Mouse (Mus musculus) NIH3T3 (cell line): Measurements from ENCODE around the gene Cd47.

Experiments
- DNase-seq: peaks from one replicate; pipeline ENCODE4 v3.0.0-alpha.2; 2012; ENCODE audit warnings: low read depth

The Cd47 gene

DNA sequence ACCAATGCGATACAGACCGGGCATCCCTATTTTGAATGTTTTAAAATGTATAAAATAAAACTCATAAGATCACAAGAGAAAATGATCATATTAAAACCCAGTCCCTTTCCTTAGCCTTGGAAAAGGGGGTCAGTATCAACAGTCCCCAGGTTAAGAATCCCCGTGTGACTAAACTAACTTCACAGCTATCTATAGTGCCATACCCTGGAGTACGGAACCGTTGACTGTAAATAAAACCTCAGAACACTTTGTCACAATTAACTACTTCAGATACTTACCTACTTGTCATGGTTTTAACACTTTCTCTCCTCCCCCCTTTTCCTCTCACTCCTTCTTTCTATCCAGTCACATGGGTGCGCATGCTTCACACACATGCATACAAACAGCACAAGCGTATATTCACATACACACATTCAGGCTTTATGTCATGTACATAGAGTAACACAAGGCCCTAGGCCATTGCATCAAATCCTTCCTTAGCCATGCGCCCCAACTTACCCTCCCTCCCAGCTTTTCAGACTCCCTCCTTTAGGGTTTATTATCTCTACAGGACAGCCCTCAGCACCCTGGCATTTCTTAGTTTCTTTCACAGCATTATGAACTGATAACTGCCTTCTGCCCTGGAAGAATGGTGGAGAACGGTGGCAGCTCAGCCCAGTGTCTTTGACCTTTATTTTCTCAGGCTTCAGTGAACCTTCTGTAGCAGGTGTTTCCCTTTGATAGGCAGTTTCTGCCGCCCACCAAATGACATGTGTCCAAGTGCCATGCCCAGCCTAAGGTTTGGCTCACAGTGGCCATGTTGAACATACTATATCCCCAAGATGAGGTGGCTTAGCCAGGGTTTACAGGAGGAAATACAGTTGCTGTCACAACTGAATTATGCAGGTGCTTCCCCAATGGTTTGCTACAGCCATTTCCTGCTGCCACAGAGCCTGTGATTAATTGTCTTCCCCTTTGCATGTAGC lies at the start of gene Cd47:
Gene Cd47 (plus strand): TSS at position 937 of the 965 bp plus-strand sequence.
- DNase-seq, result no peak

DNA sequence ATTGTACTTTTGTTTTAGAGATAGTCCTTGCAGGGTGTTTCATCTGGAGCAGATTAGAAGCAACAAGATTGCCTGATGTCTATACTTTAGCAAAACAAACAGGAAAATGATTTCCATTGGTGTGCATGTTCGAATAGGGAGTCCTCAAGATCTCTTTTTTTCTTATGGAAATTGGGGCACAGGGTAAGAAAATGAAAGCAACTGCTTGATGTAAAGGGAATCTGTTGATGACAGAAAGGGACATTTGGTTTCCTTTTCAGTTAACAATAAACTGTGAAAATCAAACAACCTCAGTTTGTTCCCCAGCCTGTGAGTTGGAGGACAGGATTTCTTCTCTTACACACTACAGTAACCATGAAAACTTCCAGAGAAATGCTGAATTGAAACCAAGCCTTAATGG lies 47.4 kb upstream of the Cd47 start:
- DNase-seq, result no peak

DNA sequence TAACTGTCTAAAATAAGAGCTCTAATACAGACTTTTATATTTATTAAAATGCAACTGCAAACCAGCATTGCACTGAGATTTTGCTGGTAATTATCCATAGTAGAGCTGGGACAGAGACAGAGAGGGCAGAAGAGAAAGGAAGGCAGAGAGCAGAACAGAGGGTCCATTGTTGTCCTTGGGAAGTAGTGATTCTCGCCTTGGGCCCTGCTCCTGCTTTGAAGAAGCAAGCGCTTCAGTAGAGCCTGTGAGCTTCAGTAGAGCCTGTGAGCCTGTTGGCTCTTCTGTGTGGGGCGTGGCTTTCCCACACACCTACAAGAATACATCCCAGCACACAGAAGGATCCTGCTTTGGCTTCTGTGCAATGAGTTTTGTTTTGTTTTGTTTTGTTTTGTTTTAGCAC lies 47.0 kb upstream of the Cd47 start:
- no peak for DNase-seq

DNA sequence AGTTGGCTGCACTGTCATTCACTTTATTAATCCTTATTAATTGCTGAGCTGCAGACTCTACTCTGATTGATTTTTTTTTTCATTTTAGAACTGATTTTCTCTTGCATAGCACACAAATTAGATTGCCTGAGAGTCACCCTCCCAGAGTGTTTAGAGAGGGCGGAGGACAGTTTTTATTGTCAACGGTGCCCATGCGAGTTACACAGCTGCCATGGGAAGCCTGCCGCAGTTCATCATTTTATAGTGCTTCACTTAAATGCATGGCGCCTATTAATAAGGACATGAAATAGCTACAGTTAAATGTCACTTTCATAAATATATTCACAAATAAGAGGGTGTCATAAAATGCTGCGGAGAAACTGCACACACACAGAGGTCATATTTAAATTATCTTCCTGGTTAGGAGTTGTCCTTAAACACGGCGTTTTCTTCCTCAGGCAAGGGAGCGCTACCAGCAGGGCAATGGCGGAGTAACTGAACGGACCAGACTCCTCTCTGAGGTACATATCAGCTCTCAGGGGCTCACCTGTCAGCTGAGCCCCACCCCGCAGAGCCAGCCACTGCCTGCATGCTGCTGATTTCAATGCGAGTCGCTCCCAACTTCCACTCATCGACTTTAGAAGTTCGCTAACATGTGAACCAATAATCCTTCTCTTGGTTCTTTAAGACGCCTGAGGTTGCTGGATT lies 39.7 kb upstream of the Cd47 start:
- DNase-seq, result no peak

DNA sequence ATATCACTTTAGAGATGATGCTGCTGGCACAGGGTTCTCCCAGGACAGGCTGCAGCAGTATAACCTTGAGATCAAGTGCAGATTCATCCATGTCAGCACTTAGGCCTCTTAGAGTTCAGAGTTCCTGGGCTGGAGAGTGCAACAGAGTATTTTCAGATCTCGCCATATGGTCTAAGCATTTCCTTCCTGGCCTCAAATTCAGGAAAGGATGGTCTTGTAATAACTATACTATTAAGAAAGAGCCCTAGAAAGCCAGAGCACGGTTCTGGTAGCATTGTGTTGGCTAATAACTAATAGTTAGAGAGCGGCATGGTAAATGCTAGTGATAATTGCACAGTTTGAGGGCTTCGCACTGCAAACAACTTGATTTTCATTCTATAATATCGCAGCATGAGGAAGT lies 38.4 kb upstream of the Cd47 start:
- no peak for DNase-seq

DNA sequence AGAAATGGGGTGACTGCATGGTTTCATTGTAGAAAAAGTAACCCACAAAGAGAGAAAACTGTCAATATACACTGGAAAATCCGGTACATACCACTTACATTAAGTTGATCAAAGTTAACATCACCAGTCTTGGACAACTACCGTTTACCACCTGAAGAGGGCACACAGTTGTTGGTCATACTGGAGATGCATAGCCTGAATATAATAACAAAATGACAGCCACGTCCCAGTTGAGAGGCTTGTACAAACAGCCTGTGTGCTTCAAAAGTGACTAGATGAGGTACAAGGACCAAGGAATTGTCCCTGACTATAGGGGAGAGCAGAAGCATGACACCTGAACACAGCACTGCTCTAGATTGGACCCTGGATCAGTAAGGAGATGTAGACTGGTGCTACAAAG lies 34.0 kb upstream of the Cd47 start:
- peak; percentile 56 for DNase-seq

DNA sequence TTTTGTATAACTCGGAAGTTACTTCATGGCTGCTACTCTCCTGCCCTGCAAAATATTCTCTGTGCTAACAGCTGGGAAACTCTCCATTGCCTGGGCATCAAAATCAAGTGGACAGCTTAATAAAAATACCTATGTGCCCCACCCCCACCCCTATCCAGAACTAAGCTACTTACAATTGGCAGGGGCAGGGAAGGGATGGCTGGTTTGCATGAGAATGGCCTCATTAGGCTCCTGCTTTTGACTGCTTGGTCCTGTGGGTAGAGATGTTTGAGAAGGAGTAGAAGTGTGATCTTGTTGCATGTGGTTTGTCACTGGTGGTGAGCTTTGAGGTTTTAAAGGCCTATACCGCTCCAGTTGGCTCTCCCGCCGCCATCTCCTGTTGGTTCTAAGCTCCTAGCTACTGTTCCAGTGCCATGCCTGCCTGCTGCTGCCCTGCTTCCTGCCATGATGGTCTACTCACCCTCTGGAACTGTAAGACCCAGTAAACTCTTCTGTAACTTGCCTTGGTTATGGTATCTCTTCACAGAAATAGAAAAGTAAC lies 31.8 kb upstream of the Cd47 start:
- DNase-seq, result no peak

DNA sequence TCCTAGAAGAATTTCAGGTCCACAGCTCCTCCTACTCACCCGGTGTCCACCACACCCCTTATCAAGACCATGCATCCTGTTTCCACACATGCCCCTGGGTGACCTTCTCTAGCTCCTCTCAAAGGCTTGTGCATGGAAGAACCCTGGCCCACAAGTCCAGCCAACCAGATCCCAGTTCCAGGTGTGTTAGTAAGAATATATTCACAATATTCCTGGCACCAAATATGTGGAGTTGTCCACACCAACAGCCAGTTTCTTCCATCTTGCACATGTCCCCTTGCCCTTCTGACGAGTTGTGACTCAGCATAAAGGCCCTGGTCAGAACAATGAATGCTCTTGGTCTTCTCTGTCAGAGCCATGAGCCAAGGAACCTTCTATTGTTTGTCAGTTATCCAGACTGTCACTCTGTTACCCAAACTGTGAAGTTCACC lies 30.5 kb upstream of the Cd47 start:
- no peak for DNase-seq

DNA sequence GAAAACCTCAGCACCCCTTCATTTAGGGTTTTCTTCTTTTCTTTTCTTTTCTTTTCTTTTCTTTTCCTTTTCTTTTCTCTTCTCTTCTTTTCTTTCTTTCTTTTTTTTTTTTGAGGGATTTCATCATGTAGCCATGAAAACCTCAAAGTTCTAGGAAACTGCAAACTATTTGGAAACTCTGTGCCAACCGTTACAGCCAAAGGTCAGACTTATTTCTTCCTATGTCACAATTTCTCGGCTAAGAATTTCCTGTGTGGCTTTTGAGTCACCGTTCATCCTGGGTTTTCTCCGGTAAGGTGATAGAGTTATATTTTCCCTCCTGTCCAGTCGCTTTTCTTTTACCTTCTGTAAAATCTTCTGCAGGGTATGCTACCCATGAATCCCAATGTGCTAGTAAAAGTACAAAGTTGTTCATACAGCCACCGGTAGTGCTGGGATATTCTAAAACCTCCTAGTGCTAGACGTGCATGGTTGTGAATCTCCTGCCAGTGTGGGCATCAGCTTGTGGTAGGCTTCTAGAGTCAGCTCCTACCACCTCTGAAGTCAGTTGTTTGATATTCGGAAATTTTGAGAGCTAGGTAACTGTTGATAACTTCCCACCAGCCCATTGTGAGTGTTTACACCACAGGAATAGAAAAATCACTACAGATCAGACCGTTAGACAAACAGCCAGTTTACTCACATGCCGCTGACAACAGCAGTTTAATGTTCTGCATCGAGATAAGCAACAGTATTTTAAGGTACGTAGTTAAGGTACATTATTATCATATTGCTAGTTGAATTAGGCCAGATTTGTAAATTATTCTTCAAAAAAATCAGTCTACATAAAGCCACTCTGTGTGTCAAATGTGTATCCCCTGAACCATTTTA lies 29.8 kb upstream of the Cd47 start:
- DNase-seq, result peak; percentile 6

DNA sequence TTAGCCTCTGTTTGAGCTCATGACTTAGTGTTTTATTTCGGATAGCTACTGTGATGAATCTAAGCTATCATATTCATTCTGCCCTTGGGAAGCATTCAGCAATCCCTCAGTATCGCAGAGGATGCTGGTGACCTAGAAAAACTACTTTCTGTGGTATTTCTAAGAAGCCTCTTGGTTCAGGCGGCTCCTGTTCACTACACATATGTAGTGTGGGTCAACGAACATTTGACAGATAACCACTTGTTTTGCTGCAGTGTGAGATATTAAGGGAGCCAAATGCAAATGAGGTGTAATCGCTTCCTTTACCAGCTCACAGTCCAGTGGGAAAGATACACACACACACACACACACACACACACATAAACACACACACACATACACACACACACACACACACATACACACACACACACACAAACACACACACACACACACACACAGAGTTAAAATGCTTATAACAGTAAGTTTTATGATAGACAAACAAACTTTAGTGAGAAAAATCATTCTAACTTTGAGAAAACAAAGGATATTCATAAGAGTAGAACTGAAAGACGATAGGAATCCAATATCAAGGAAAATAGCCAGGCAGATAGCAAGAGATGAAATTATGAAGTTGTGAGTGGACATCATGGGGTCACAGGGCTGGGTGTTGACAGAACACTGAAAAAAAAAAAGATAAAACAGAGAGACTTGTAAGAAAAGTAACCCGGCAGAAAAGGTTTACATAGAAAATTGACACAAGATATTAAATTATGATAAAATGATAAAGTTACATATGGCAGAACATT lies 28.5 kb upstream of the Cd47 start:
- DNase-seq, result no peak

DNA sequence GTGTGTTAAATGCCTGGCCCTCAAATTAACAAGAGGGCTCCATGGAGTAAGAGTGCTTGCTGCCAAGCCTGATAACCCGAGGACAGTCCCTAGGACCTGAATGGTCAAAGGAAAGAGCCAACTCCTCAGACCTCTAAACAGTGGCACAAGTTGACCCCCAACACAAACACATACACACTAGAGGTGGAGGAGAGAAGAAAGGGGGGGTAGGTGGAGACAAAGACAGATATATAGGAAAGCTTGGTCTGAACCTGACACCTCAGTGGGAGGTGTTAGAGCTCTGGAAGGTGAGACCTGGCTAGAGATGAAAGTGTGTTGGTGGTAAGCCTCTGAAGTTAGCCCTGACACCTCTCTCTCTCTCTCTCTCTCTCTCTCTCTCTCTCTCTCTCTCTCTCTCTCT lies 27.8 kb upstream of the Cd47 start:
- no peak for DNase-seq

DNA sequence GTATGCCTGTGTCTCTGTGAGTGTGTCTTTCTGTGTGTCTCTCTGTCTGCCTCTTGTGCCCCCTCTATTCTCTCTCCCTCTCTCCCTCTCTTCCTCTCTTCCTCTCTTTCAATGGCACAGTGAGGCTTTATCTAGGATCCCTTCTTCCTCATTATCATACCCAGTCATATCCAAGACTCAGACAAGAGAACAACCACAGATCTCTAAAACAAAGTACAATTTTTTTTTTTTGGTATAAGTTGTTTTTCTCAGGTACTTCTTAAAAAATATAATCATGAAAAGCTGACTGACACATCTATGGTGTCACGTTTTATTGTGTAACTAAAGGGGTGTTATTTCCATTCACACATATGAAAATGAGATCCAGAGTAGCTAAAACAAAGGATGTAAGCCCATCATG lies 27.3 kb upstream of the Cd47 start:
- DNase-seq, result no peak

DNA sequence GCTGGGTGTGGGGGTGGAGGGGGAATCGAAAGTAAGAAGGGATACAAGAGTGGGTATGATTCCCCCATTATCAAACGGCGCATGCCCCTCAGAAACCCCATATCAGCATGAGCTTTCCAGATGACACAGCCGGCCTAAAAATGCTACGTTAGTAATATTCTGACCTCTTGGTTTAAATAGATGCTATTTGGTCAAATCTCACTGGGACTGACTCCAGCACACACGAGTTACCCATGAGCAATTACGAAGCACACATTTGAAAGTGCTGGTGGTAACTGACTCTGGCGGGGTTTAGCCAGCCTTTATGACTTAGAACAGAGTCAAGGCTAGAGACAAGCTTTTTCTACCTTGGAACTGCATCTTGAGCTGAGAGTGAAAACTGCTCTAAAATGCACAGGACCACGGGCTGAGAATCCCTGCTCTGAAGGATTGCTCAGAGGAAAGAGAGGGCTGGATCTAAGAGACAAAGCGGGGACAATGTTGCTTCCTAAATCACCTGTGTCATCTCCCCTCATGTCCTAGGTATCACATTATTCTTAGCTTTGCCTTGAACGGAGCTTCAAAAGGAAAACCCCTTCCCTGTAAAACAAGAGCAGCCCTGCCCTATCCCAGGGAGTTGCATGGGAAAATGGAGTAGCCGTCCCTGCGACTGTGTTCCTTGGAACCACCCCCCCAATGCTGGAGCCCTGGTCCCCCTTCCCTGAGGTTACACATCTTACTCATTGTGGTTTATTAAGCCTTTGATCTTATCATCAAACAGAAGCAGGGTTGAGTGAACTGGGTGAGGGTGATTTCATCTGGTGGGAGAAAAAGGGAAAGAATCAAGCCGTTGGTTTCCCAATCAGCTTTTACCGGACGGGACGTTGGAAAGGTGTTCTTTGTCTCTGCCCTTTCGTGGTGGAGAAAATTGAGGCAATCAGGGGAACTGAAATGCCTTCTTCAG lies 26.0 kb upstream of the Cd47 start:
- DNase-seq, result no peak

DNA sequence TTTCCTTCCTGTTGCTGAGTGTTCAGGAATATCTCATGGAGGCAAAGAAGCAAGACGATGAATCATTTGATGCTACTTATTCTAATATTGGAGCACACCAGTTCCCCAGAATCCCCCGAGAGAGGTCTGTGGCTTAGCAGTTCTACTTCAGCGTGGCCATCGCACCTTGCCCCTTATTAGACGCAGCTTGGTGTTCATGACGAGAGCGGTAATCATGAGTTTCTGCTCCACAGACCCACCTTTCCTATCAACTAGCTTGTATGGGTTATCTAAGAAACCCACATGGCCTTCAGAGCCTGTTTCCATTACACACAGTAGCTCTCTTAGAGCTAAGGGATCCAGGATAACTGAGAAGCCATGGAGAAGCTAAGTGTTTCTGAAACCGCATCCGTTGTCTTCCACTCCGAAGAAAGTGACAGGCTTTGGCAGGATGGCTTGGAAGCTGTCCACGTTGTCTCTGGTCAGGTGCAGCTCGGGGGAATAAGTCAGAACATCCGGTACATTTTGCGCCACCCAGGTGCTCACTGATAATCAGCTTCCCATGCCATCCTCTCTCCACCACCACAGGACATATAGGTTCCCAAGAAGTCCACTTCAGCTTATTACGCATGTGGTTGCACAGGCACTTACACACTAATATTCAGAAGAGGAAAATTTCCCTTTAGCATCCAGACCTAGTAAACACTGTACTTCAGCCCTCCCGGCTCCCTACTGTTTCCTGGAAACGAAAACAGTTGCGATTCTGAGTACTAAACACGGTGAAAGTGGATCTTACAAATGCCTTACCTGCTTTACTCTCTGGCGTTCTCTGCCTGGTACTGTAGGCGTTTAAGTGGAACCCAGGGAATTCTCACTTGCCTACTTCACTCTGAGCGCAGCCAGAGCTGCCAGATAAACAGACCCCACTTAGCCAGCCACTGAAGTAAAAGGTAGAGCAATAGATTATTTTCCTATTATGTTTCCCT lies 25.0 kb upstream of the Cd47 start:
- no peak for DNase-seq

DNA sequence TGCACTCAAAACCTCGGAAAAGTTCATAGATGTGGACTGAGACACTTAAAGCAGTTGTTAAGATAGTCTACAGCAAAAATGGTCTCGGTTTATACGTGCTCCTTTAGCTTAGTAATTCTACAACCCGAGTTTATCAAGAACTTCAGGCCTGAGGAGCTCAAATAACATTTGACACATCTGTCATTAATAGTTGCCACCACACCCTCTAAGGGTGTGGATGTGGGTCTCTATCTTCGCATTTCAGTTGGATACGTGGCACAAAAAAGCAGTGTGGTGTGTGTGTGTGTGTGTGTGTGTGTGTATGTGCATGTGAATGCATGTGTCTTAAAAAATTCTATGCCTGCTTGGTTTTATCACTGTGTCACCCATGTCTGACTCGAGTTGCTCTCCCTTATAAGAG lies 23.4 kb upstream of the Cd47 start:
- DNase-seq, result no peak

DNA sequence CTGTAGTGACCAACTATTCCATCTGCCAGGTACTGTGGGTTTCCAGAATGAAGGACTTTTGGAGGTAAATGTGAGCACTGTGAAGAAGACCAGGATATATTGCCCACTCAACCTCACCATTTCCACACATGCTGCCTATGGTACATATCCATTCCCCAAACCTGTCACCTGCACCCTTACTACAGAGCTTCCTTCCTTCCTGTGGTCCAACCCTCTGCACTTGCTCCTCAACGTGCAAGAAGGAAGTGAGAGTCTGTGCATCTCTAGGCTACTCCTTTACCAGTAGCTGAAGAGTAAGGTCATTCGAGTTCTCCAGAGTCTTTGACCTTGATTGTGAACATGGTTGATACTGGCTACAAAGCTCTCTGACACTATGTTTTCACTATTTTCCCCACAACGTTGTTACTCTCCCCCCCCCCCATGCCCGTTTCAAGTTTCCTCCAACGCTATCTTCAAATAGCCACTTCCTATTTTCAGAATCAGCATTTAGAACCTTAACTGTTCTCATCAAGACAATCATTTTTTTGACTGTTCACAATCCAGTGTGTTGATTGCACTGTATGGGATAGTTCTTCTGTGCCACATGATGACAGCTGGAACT lies 18.7 kb upstream of the Cd47 start:
- DNase-seq, result no peak

DNA sequence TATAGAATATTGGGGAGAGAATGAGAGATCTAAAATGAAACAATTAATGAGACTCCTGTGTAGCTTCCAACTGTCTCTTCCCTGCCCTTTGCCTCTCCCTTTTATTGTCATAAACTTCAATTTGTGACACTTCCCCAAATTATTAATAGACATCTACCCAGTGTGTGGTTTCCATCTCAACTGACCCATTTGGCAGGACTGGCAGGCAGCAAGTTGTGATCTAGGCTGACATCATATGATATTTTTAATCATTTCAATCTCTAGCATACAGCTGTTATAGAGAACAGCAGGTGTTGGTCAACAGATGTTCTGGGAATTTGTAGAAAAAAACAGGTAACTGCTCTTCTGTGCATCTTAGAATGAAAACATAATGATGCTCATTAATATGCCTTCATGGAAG lies 17.0 kb upstream of the Cd47 start:
- no peak for DNase-seq

DNA sequence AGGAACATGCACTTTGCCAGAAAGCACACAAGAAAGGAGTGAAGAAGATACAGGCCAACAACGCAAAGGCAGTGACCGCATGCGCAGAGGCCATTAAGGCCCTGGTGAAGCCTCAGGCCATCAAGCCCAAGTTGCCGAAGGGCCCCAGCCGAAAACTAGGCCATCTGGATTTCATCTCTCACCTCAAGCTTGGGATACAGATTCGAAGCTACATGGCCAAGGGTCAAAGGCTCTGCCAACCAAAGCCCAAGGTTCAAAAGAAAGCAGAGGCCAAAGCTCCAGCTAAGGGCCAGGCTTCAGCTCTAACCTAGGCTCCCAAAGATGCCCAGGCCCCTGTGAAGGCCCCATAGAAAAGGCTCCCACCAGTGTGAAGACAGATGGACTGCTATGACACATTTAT lies 14.2 kb upstream of the Cd47 start:
- DNase-seq, result no peak

DNA sequence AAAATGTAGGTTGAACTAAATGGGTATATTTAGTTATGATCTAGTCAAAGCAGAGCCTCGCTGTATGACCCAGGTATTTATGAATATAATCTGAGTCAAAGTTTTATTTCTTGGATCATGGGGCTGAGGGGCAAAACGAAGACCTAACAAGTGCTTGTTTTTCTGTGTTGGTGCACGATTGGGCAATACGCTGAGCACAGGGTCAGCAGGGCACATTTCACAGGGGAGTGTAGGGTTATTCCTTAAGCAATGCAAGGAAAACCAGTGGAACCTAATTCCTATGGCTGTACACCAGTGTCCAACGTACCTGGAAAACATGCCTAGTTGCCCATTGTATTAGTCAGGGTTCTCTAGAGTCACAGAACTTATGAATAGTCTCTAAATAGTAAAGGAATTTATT lies 12.6 kb upstream of the Cd47 start:
- DNase-seq, result no peak
